Mouse (Mus musculus) embryonic facial prominence, embryonic 13.5 days (tissue): ENCODE results near the gene Asb16. TPM values are rescaled to one million over a fixed set of nuclear protein-coding genes. Genes with fewer than 3 reads are reported as not detected.

Experiments used
- ATAC-seq: fragments of 200-750 bp; cut with Nextera tagmentation; 2 replicates; pipeline ENCODE4 v1.8.0; 2017; ENCODE audit warnings: low read depth; ENCODE audit not compliant: insufficient number of reproducible peaks, insufficient read depth, low FRiP score, low TSS enrichment
- H3K27ac ChIP-seq: fragments of 300-500 bp; sonication (generic); 2 replicates; pipeline ENCODE4 v1.5.1; 2015; ENCODE audit warnings: moderate library complexity, mild to moderate bottlenecking, inconsistent platforms
- H3K27me3 ChIP-seq: fragments of 300-500 bp; sonication (generic); 2 replicates; pipeline ENCODE4 v1.6.1; 2015; ENCODE audit warnings: mild to moderate bottlenecking, inconsistent platforms
- H3K36me3 ChIP-seq: fragments of 300-500 bp; sonication (generic); 2 replicates; pipeline ENCODE4 v1.6.1; 2015; ENCODE audit warnings: mild to moderate bottlenecking, inconsistent platforms
- H3K4me1 ChIP-seq: fragments of 300-500 bp; sonication (generic); 2 replicates; pipeline ENCODE4 v1.6.1; 2015; ENCODE audit warnings: inconsistent platforms
- H3K4me2 ChIP-seq: fragments of 300-500 bp; sonication (generic); 2 replicates; pipeline ENCODE4 v1.6.1; 2015; ENCODE audit warnings: moderate library complexity, mild to moderate bottlenecking, inconsistent platforms
- H3K4me3 ChIP-seq: fragments of 300-500 bp; sonication (generic); 2 replicates; pipeline ENCODE4 v1.5.1; 2015; ENCODE audit warnings: mild to moderate bottlenecking, inconsistent platforms
- H3K9ac ChIP-seq: fragments of 300-500 bp; sonication (generic); 2 replicates; pipeline ENCODE4 v1.6.1; 2015; ENCODE audit warnings: mild to moderate bottlenecking, inconsistent platforms
- H3K9me3 ChIP-seq: fragments of 300-500 bp; sonication (generic); 2 replicates; pipeline ENCODE4 v1.6.1; 2016; ENCODE audit warnings: inconsistent platforms
- WGBS: fragments of 180-500 bp; shearing (Covaris S2); methylation state at CpG from one replicate; pipeline ENCODE4 v1.1.7; 2015; ENCODE audit warnings: mixed read lengths; 5-methylcytosine and 5-hydroxymethylcytosine counted together
- polyA plus RNA-seq: library from polyadenylated mRNA; unstranded; fragments of >200 nt; fragmentation: Nextera tagmentation; extraction: Ambion mirVana; gene quantifications from 2 replicates; pipeline ENCODE4 v1.2.1, GENCODE M21; 2015

The Asb16 gene
- polyA plus RNA-seq, 1 experiment from 2014 or later = 0.11 TPM

GRCm38 (mm10) chr11:102226067-102226978 is 42.2 kb upstream of the Asb16 start:
- peaks cover 14% of the 10 kb centered on the region for H3K36me3 ChIP-seq
- peak overlapping the region; percentile 58; the same call in 1 of the 2 replicates for H3K27ac ChIP-seq
- WGBS = 74% methylated on average over 12 of the region's 12 CpGs
- peak overlapping the region; percentile 77; the same call in 1 of the 2 replicates for H3K4me3 ChIP-seq
- H3K4me2 ChIP-seq = peak overlapping the region; percentile 82
- H3K4me1 ChIP-seq = peaks cover 76% of the 10 kb centered on the region
- ATAC-seq = no peak
- no peak overlapping the region; the same call in 1 of the 2 replicates for H3K9ac ChIP-seq
- no peaks in the 10 kb centered on the region for H3K27me3 ChIP-seq
- no peaks in the 10 kb centered on the region for H3K9me3 ChIP-seq

- Histone ChIP-seq H3K27me3 (no peaks in the 10 kb centered on the region), H3K4me2 (peak overlapping the region; percentile 82), H3K4me1 (peaks cover 70% of the 10 kb centered on the region), H3K27ac (peak overlapping the region; percentile 58), H3K9me3 (no peaks in the 10 kb centered on the region), H3K9ac (peak overlapping the region; percentile 88), H3K36me3 (0 out of 2 replicates have a peak, but pooled peaks cover 5% of the 10 kb centered on the region), H3K4me3 (peak overlapping the region; percentile 77)
- no peak for ATAC-seq
- WGBS = 16% methylated on average over 12 of the region's 12 CpGs
Measured at GRCm38 (mm10) chr11:102227270-102228190, 41.0 kb upstream of the Asb16 start.

GRCm38 (mm10) chr11:102228191-102228545 is 40.4 kb upstream of the Asb16 start:
- H3K4me1 ChIP-seq = peaks cover 65% of the 10 kb centered on the region
- peak overlapping the region; percentile 77 for H3K4me3 ChIP-seq
- H3K27ac ChIP-seq = peak overlapping the region; percentile 58; the same call in 1 of the 2 replicates
- no peaks in the 10 kb centered on the region for H3K9me3 ChIP-seq
- H3K27me3 ChIP-seq = no peaks in the 10 kb centered on the region
- H3K9ac ChIP-seq = peak overlapping the region; percentile 88
- 0 out of 2 replicates have a peak, but pooled peaks cover 5% of the 10 kb centered on the region for H3K36me3 ChIP-seq
- H3K4me2 ChIP-seq = peak overlapping the region; percentile 82
- no peak for ATAC-seq
- WGBS = 30% methylated on average over 9 of the region's 9 CpGs

- no peaks in the 10 kb centered on the region for H3K27me3 ChIP-seq
- H3K36me3 ChIP-seq = 0 out of 2 replicates have a peak, but pooled peaks cover 5% of the 10 kb centered on the region
- no peaks in the 10 kb centered on the region for H3K9me3 ChIP-seq
- ATAC-seq = no peak
- H3K4me1 ChIP-seq = peaks cover 59% of the 10 kb centered on the region
- H3K9ac ChIP-seq = peak overlapping the region; percentile 88
- H3K4me3 ChIP-seq = peak overlapping the region; percentile 77
- peak overlapping the region; percentile 82 for H3K4me2 ChIP-seq
- WGBS = 21% methylated on average over 7 of the region's 7 CpGs
- peak overlapping the region; percentile 89; the same call in 1 of the 2 replicates for H3K27ac ChIP-seq
Measured at GRCm38 (mm10) chr11:102228646-102229268, 39.8 kb upstream of the Asb16 start.

- H3K27ac ChIP-seq = peak overlapping the region; percentile 89
- H3K9ac ChIP-seq = peak overlapping the region; percentile 88
- H3K4me3 ChIP-seq = peak overlapping the region; percentile 77
- under 1% methylated on average over 46 of the region's 47 CpGs for WGBS
- peaks cover 53% of the 10 kb centered on the region for H3K4me1 ChIP-seq
- no peaks in the 10 kb centered on the region for H3K36me3 ChIP-seq
- peak; percentile 13; the same call in 1 of the 2 replicates for ATAC-seq
- no peaks in the 10 kb centered on the region for H3K9me3 ChIP-seq
- no peaks in the 10 kb centered on the region for H3K27me3 ChIP-seq
- peak overlapping the region; percentile 82 for H3K4me2 ChIP-seq
Measured at GRCm38 (mm10) chr11:102229331-102229953, 39.1 kb upstream of the Asb16 start.

GRCm38 (mm10) chr11:102230006-102230741 is 38.4 kb upstream of the Asb16 start, which contains the start of gene Hdac5:
Gene Hdac5 (minus strand): TSS chr11:102230166.
- peak within 1 kb of the TSS; percentile 77 for H3K4me3 ChIP-seq
- 0% methylated on average over 38 of the region's 49 CpGs for WGBS
- peak within 1 kb of the TSS; percentile 88 for H3K9ac ChIP-seq
- H3K36me3 ChIP-seq = no peaks in the 10 kb centered on the region
- H3K4me1 ChIP-seq = peaks cover 46% of the 10 kb centered on the region
- ATAC-seq = peak; percentile 85
- H3K27ac ChIP-seq = peak within 1 kb of the TSS; percentile 89
- H3K9me3 ChIP-seq = no peaks in the 10 kb centered on the region
- no peaks in the 10 kb centered on the region for H3K27me3 ChIP-seq
- peak within 1 kb of the TSS; percentile 82 for H3K4me2 ChIP-seq

GRCm38 (mm10) chr11:102236022-102236421 is 32.5 kb upstream of the Asb16 start:
- no peak overlapping the region for H3K9ac ChIP-seq
- H3K4me2 ChIP-seq = no peak overlapping the region
- no peak for ATAC-seq
- H3K4me1 ChIP-seq = no peaks in the 10 kb centered on the region
- H3K27me3 ChIP-seq = no peaks in the 10 kb centered on the region
- no peaks in the 10 kb centered on the region for H3K36me3 ChIP-seq
- no peak overlapping the region for H3K27ac ChIP-seq
- 59% methylated on average over 2 of the region's 2 CpGs for WGBS
- no peak overlapping the region for H3K4me3 ChIP-seq
- no peaks in the 10 kb centered on the region for H3K9me3 ChIP-seq

- Histone ChIP-seq H3K9me3 (no peaks in the 10 kb centered on the region), H3K9ac (no peak overlapping the region), H3K4me3 (no peak overlapping the region), H3K27me3 (no peaks in the 10 kb centered on the region), H3K36me3 (no peaks in the 10 kb centered on the region), H3K27ac (no peak overlapping the region), H3K4me1 (peaks cover 13% of the 10 kb centered on the region), H3K4me2 (no peak overlapping the region)
- no peak for ATAC-seq
- 84% methylated on average over 6 of the region's 6 CpGs for WGBS
Measured at GRCm38 (mm10) chr11:102240636-102241035, 27.9 kb upstream of the Asb16 start.

- 82% methylated on average over 5 of the region's 5 CpGs for WGBS
- H3K4me1 ChIP-seq = peaks cover 20% of the 10 kb centered on the region
- no peaks in the 10 kb centered on the region for H3K36me3 ChIP-seq
- no peaks in the 10 kb centered on the region for H3K9me3 ChIP-seq
- H3K4me2 ChIP-seq = no peak overlapping the region
- no peaks in the 10 kb centered on the region for H3K27me3 ChIP-seq
- no peak overlapping the region for H3K9ac ChIP-seq
- no peak for ATAC-seq
- no peak overlapping the region for H3K27ac ChIP-seq
- H3K4me3 ChIP-seq = no peak overlapping the region
Measured at GRCm38 (mm10) chr11:102241246-102241645, 27.3 kb upstream of the Asb16 start.

- Histone ChIP-seq H3K27ac (no peak overlapping the region), H3K4me2 (no peak overlapping the region), H3K4me3 (no peak overlapping the region), H3K9ac (no peak overlapping the region), H3K27me3 (no peaks in the 10 kb centered on the region), H3K4me1 (peaks cover 23% of the 10 kb centered on the region), H3K9me3 (no peaks in the 10 kb centered on the region), H3K36me3 (no peaks in the 10 kb centered on the region)
- WGBS = 52% methylated on average over 5 of the region's 5 CpGs
- ATAC-seq = no peak
Measured at GRCm38 (mm10) chr11:102241874-102242273, 26.7 kb upstream of the Asb16 start.
